Mouse (Mus musculus) gastrocnemius, postnatal 14 days (tissue): ENCODE results near the gene Wdr93. TPM values are rescaled to one million over a fixed set of nuclear protein-coding genes. Genes with fewer than 3 reads are reported as not detected.

ENCODE experiments used
- DNase-seq: peaks from one replicate; pipeline ENCODE4 v3.0.0; 2021; ENCODE audit warnings: mixed read lengths
- intact Hi-C: fragments of 180-260 bp; cut with DNase I; formaldehyde crosslinking; loops from one replicate; pipeline ENCODE4 v1.15.1; 2025; ENCODE audit warnings: low total_unique reads
- total RNA-seq, 2 experiments: library from RNA; stranded (reverse); gene quantifications; 2 replicates each; pipeline ENCODE4 v1.2.3; 2021

The Wdr93 gene
- total RNA-seq, 2 experiments from 2014 or later: not detected

GRCm38 (mm10) chr7:79798606-79799005 lies 55.6 kb downstream of the Wdr93 start:
- no peak for DNase-seq
- intact Hi-C loops: loop anchor here (2.0 kb wide), 1 partner anchor 116 kb away; no protein-coding TSS in a partner anchor

GRCm38 (mm10) chr7:79799048-79799447 lies 56.1 kb downstream of the Wdr93 start:
- intact Hi-C loops: loop anchor here (2.0 kb wide), 1 partner anchor 116 kb away; no protein-coding TSS in a partner anchor
- DNase-seq: peak; percentile 71

- intact Hi-C loops: loop anchor here (2.0 kb wide), 1 partner anchor 115 kb away; no protein-coding TSS in a partner anchor
- no peak for DNase-seq
These were observed 56.5 kb downstream of the Wdr93 start for GRCm38 (mm10) chr7:79799506-79799905.

GRCm38 (mm10) chr7:79800336-79800735 lies 57.4 kb downstream of the Wdr93 start:
- intact Hi-C loops: no loop called here
- no peak for DNase-seq

GRCm38 (mm10) chr7:79801391-79801790 lies 58.4 kb downstream of the Wdr93 start:
- intact Hi-C loops: no loop called here

GRCm38 (mm10) chr7:79802037-79802436 lies 59.1 kb downstream of the Wdr93 start:
- DNase-seq: no peak
- intact Hi-C loops: no loop called here

More at GRCm38 (mm10) chr7:79801391-79801790, 58.4 kb downstream of the Wdr93 start:
- DNase-seq: no peak

- DNase-seq: no peak
- intact Hi-C loops: no loop called here
These were observed 60.9 kb downstream of the Wdr93 start for GRCm38 (mm10) chr7:79803887-79804286.

- DNase-seq: no peak
- intact Hi-C loops: no loop called here
These were observed 65.6 kb downstream of the Wdr93 start for GRCm38 (mm10) chr7:79808561-79808960.

- peak; percentile 70 for DNase-seq
- intact Hi-C loops: no loop called here
These were observed 67.9 kb downstream of the Wdr93 start, which contains the start of gene Mesp2 for GRCm38 (mm10) chr7:79810611-79811506. Mesp2 (plus strand) TSS chr7:79810727.

- intact Hi-C loops: no loop called here
These were observed 70.4 kb downstream of the Wdr93 start for GRCm38 (mm10) chr7:79813409-79813808.

GRCm38 (mm10) chr7:79818321-79818720 lies 75.4 kb downstream of the Wdr93 start:
- DNase-seq: no peak
- intact Hi-C loops: no loop called here

More at GRCm38 (mm10) chr7:79813409-79813808, 70.4 kb downstream of the Wdr93 start:
- no peak for DNase-seq

GRCm38 (mm10) chr7:79819515-79819914 lies 76.6 kb downstream of the Wdr93 start:
- no peak for DNase-seq
- intact Hi-C loops: no loop called here

- intact Hi-C loops: no loop called here
- no peak for DNase-seq
These were observed 77.0 kb downstream of the Wdr93 start for GRCm38 (mm10) chr7:79819996-79820395.

GRCm38 (mm10) chr7:79822092-79822695 lies 79.2 kb downstream of the Wdr93 start:
- intact Hi-C loops: no loop called here
- DNase-seq: no peak

GRCm38 (mm10) chr7:79828341-79828740 lies 85.4 kb downstream of the Wdr93 start:
- no peak for DNase-seq
- intact Hi-C loops: no loop called here

- intact Hi-C loops: no loop called here
These were observed 88.2 kb downstream of the Wdr93 start for GRCm38 (mm10) chr7:79831145-79831544.

GRCm38 (mm10) chr7:79831585-79831984 lies 88.6 kb downstream of the Wdr93 start:
- intact Hi-C loops: no loop called here
- no peak for DNase-seq

More at GRCm38 (mm10) chr7:79831145-79831544, 88.2 kb downstream of the Wdr93 start:
- no peak for DNase-seq

GRCm38 (mm10) chr7:79832980-79833379 lies 90.0 kb downstream of the Wdr93 start:
- no peak for DNase-seq
- intact Hi-C loops: no loop called here

GRCm38 (mm10) chr7:79835196-79835595 lies 92.2 kb downstream of the Wdr93 start:
- DNase-seq: no peak

More at GRCm38 (mm10) chr7:79835196-79835595, 92.2 kb downstream of the Wdr93 start:
- intact Hi-C loops: no loop called here
